Mouse (Mus musculus): ENCODE data around the gene Cox5a. TPM values are rescaled to one million over a fixed set of nuclear protein-coding genes. Genes with fewer than 3 reads are reported as not detected.

Cox5a gene
- polyA plus RNA-seq, 1 experiment from 2014 or later, result 781 TPM

- Histone ChIP-seq H3K4me1 (replicated peaks) (no peaks in the 10 kb centered on the region), H3K36me3 (peaks cover 69% of the 10 kb centered on the region), H3K4me3 (no peak overlapping the region), H3K27ac (no peak overlapping the region), H3K9me3 (no peaks in the 10 kb centered on the region), H3K27me3 (ENCODE audit: insufficient read depth, poor library complexity, severe bottlenecking) (no peaks in the 10 kb centered on the region)
- DNase-seq (ENCODE audit: low spot score), result no peak
- 90% methylated on average over 6 of the region's 6 CpGs for WGBS
These were observed 56.2 kb downstream of the Cox5a start for GRCm38 (mm10) chr9:57577144-57577849.

Other genes starting within 250 kb of the Cox5a start
- gene Ppcdc, start 81.2 kb upstream of the Cox5a start, polyA plus RNA-seq (2016; fragmentation: Nextera tagmentation; extraction: Ambion mirVana), result 19.8 and 23.5 TPM in 2 replicates
- 18.2 and 28.9 TPM in 2 replicates for gene Scamp5, start 53.2 kb upstream of the Cox5a start, polyA plus RNA-seq (2016; fragmentation: Nextera tagmentation; extraction: Ambion mirVana)
- gene Rpp25, start 17.2 kb upstream of the Cox5a start, polyA plus RNA-seq (2016; fragmentation: Nextera tagmentation; extraction: Ambion mirVana), result 2.5 and 9.7 TPM in 2 replicates
- 16.1 and 16.3 TPM in 2 replicates for gene Fam219b, start 16.3 kb downstream of the Cox5a start, polyA plus RNA-seq (2016; fragmentation: Nextera tagmentation; extraction: Ambion mirVana)
- gene Mpi, start 31.5 kb downstream of the Cox5a start, polyA plus RNA-seq (2016; fragmentation: Nextera tagmentation; extraction: Ambion mirVana), result 61.7 and 74.1 TPM in 2 replicates
- 50.7 and 59.7 TPM in 2 replicates for gene Scamp2, start 39.7 kb downstream of the Cox5a start, polyA plus RNA-seq (2016; fragmentation: Nextera tagmentation; extraction: Ambion mirVana)
- 14.2 and 14.6 TPM in 2 replicates for gene Ulk3, start 68.2 kb downstream of the Cox5a start, polyA plus RNA-seq (2016; fragmentation: Nextera tagmentation; extraction: Ambion mirVana)
- 0.88 and 2.8 TPM in 2 replicates for gene Cplx3, start 85.0 kb downstream of the Cox5a start, polyA plus RNA-seq (2016; fragmentation: Nextera tagmentation; extraction: Ambion mirVana)
- gene Lman1l, start 99.5 kb downstream of the Cox5a start, polyA plus RNA-seq (2016; fragmentation: Nextera tagmentation; extraction: Ambion mirVana), result not detected in 2 replicates
- 40.8 and 42.3 TPM in 2 replicates for gene Csk, start 132.4 kb downstream of the Cox5a start, polyA plus RNA-seq (2016; fragmentation: Nextera tagmentation; extraction: Ambion mirVana)
- not detected in 2 replicates for gene Cyp1a2, start 162.4 kb downstream of the Cox5a start, polyA plus RNA-seq (2016; fragmentation: Nextera tagmentation; extraction: Ambion mirVana)
- not detected in 2 replicates for gene Cyp1a1, start 166.7 kb downstream of the Cox5a start, polyA plus RNA-seq (2016; fragmentation: Nextera tagmentation; extraction: Ambion mirVana)
- gene Edc3, start 187.3 kb downstream of the Cox5a start, polyA plus RNA-seq (2016; fragmentation: Nextera tagmentation; extraction: Ambion mirVana), result 41.0 and 41.1 TPM in 2 replicates
- gene Clk3, start 244.6 kb downstream of the Cox5a start, polyA plus RNA-seq (2016; fragmentation: Nextera tagmentation; extraction: Ambion mirVana), result 90.7 and 105 TPM in 2 replicates

Measured in hindbrain, embryonic 10.5 days (tissue).